Mouse (Mus musculus) stomach, embryonic 15.5 days (tissue): Measurements from ENCODE around the gene Parp6. TPM values are rescaled to one million over a fixed set of nuclear protein-coding genes. Genes with fewer than 3 reads are reported as not detected.
A peak's percentile ranks its signal among the peaks of the same experiment; 100 is the strongest.

Source experiments
- ATAC-seq: fragments of 200-750 bp; cut with Nextera tagmentation; 2 replicates; pipeline ENCODE4 v1.8.0; 2017; ENCODE audit warnings: low read depth, moderate number of reproducible peaks, moderate TSS enrichment; ENCODE audit not compliant: insufficient read depth, low FRiP score
- H3K27ac ChIP-seq: fragments of 300-500 bp; sonication (generic); 2 replicates; pipeline ENCODE4 v1.5.1; 2015; ENCODE audit warnings: mild to moderate bottlenecking, inconsistent platforms
- H3K27me3 ChIP-seq: fragments of 300-500 bp; sonication (generic); replicated peaks from 2 replicates; pipeline ENCODE4 v1.6.1; 2015; ENCODE audit warnings: inconsistent platforms
- H3K36me3 ChIP-seq: fragments of 300-500 bp; sonication (generic); 2 replicates; pipeline ENCODE4 v1.6.1; 2015; ENCODE audit warnings: inconsistent platforms
- H3K4me1 ChIP-seq: fragments of 300-500 bp; sonication (generic); 2 replicates; pipeline ENCODE4 v1.6.1; 2015; ENCODE audit warnings: inconsistent platforms
- H3K4me2 ChIP-seq: fragments of 300-500 bp; sonication (generic); 2 replicates; pipeline ENCODE4 v1.6.1; 2015; ENCODE audit warnings: mild to moderate bottlenecking, inconsistent platforms
- H3K4me3 ChIP-seq: fragments of 300-500 bp; sonication (generic); replicated peaks from 2 replicates; pipeline ENCODE4 v1.5.1; 2015; ENCODE audit warnings: inconsistent platforms
- H3K9ac ChIP-seq: fragments of 300-500 bp; sonication (generic); 2 replicates; pipeline ENCODE4 v1.6.1; 2015; ENCODE audit warnings: inconsistent platforms
- H3K9me3 ChIP-seq: fragments of 300-500 bp; sonication (generic); 2 replicates; pipeline ENCODE4 v1.6.1; 2016; ENCODE audit warnings: inconsistent platforms
- WGBS: fragments of 180-500 bp; shearing (Covaris S2); methylation state at CpG from one replicate; pipeline ENCODE4 v1.1.7; 2015; 5-methylcytosine and 5-hydroxymethylcytosine counted together
- polyA plus RNA-seq: library from polyadenylated mRNA; unstranded; fragments of >200 nt; fragmentation: Nextera tagmentation; extraction: Ambion mirVana; gene quantifications from 2 replicates; pipeline ENCODE4 v1.2.1, GENCODE M21; 2015

Parp6 gene
- polyA plus RNA-seq, result 26.3 and 27.3 TPM in 2 replicates

DNA sequence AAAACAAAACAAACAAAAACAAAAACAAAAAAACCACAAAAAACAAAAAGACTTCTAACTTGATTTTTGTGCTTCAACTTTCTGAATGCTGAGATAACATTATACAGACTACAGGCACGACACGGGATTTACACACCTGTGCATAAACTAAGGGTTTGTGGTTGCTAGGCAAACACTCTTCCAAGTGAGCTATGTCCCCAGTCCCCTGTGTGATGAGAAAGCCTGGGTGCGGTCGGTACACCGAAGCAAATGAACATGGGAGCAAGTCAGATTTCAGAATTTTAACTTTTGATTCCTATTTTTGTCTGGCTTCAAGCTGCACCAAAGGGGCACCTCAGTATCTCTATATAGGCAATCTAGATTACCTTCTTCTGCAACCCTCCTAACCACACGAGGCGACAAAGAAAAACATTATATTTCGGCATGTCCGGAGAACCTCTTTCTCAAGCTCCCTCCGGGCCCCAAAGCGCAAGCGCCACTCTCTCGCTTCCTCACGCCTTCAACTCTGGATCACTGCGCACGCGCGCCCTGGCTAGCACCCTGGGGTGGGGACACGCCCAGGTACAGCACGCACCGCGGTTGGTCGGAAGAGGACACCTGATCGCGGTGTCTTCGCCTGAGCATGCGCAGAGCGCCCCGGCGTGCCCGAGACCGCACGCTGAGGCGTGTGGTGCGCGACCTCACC, at the start of gene Parp6:
Gene Parp6, plus strand, starts transcription at position 663 of the 685 bp plus-strand sequence.
- H3K4me2 ChIP-seq, result peak within 1 kb of the TSS; percentile 72
- H3K9ac ChIP-seq, result peak within 1 kb of the TSS; percentile 92

DNA sequence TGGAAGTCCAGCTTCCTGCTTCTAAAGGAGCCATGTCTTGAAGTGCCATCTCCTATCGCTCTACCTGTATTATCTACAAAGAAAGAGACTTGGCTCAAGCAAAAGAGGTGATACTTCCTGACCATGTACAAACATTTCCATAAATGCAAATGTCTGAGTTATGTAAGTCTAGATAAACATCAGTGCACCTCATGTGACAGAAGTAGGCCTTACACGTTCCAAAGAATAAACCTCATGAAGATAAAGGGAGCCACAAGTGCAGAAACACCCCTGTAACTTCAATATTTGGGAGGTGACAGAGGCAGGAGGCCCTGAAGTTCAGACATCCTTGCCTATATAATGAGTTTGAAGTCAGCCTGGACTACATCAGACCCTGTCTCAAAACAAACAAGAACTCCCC, 45.2 kb upstream of the Parp6 start:
- Histone ChIP-seq H3K36me3 (no peaks in the 10 kb centered on the region), H3K27me3 (no peaks in the 10 kb centered on the region), H3K4me3 (no peak overlapping the region), H3K9ac (no peak overlapping the region), H3K4me1 (peaks cover 3% of the 10 kb centered on the region; the same call in 1 of the 2 replicates), H3K27ac (no peak overlapping the region), H3K4me2 (no peak overlapping the region), H3K9me3 (no peaks in the 10 kb centered on the region)
- no peak for ATAC-seq
- whole genome bisulfite sequencing, result 73% methylated on average over 2 of the region's 2 CpGs

More for the DNA sequence above, at the start of gene Parp6:
- under 1% methylated on average over 36 of the region's 36 CpGs for WGBS
- 0 out of 2 replicates have a peak, but pooled peaks cover 2% of the 10 kb centered on the region for H3K4me1 ChIP-seq
- H3K4me3 ChIP-seq, result peak within 1 kb of the TSS; percentile 92
- ATAC-seq, result peak; percentile 100
- no peaks in the 10 kb centered on the region for H3K27me3 ChIP-seq
- no peaks in the 10 kb centered on the region for H3K36me3 ChIP-seq
- peak within 1 kb of the TSS; percentile 92 for H3K27ac ChIP-seq
- H3K9me3 ChIP-seq, result no peaks in the 10 kb centered on the region

DNA sequence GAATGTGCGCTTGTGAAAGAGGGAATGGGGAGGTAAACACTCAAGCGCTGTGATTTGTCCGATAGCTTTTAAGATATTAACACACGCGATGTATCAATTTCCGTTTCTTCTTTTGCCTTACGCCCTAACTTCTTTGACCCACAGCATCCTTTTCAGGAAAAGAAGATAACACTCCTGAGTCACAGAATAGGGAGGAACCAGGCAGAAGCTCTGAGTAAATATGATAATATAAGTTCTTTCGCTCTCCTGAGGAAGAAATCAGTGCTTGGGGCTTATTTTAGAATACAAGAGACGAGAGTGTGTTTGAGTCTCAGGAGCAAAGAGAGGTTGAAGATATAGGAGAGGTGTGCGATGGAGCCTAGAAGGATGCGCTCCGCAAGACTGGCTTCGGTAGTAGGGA, 39.7 kb upstream of the Parp6 start:
- no peak overlapping the region for H3K27ac ChIP-seq
- H3K27me3 ChIP-seq, result no peaks in the 10 kb centered on the region
- 12% methylated on average over 13 of the region's 13 CpGs for WGBS
- H3K9me3 ChIP-seq, result no peaks in the 10 kb centered on the region
- peak overlapping the region; percentile 42 for H3K4me3 ChIP-seq
- ATAC-seq, result no peak
- peak overlapping the region; percentile 80 for H3K4me2 ChIP-seq
- H3K9ac ChIP-seq, result no peak overlapping the region
- no peaks in the 10 kb centered on the region for H3K36me3 ChIP-seq
- H3K4me1 ChIP-seq, result peaks cover 11% of the 10 kb centered on the region

DNA sequence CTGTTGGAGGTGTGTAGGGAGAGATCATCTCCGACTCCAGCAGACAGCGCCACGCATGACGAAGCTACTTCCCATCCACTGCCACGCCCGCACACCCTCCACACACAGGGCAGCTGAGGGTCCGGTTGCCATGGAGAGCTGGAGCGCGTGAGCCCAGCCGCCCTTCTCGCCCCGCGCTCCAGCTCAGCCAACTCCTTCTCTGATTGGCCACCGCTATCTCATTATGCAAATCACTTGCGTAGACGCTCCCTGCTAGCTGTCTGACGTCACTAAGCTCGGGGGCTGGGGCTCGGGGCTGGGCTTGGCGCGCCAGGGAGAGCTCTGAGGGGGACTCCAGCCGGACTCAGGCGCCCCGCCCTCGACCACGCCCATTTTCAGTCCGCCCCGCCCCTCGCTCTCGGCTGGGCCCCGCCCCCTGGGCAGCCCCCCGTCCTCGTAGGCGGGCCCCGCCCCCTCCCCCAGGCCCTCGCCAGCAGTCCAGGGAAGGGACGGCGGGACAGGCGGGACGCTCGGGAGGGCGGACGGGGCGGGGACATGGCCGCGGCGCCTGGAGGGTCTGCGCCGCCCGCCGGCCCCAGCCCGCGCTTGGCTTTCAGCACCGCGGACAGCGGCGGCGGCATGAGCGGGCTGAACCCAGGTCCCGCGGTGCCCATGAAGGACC, 39.1 kb upstream of the Parp6 start, which contains the start of gene Celf6:
Gene Celf6, plus strand, starts transcription at position 74 of the 661 bp plus-strand sequence.
- H3K4me3 ChIP-seq, result peak within 1 kb of the TSS; percentile 42
- H3K9me3 ChIP-seq, result no peaks in the 10 kb centered on the region
- WGBS, result under 1% methylated on average over 61 of the region's 61 CpGs
- no peaks in the 10 kb centered on the region for H3K36me3 ChIP-seq
- peak within 1 kb of the TSS; percentile 80 for H3K4me2 ChIP-seq
- H3K27ac ChIP-seq, result no peak within 1 kb of the TSS
- H3K4me1 ChIP-seq, result peaks cover 11% of the 10 kb centered on the region
- no peak within 1 kb of the TSS for H3K9ac ChIP-seq
- peak; percentile 98 for ATAC-seq
- H3K27me3 ChIP-seq, result no peaks in the 10 kb centered on the region

DNA sequence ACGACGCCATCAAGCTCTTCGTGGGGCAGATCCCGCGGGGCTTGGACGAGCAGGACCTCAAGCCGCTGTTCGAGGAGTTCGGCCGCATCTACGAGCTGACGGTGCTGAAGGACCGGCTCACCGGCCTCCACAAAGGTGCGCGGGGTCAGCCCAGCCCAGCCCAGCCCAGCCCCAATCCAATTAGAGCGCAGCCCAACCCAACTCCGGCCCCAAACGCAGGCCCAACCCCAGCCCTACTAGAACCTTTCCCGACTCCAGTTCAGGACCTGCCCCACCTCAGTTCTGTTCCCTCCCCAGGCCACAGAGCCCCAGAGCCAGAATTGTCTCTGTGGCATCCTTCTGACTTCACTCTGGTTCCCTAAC, 38.6 kb upstream of the Parp6 start:
- H3K4me2 ChIP-seq, result peak overlapping the region; percentile 80
- no peaks in the 10 kb centered on the region for H3K9me3 ChIP-seq
- H3K4me3 ChIP-seq, result peak overlapping the region; percentile 42
- no peaks in the 10 kb centered on the region for H3K36me3 ChIP-seq
- peaks cover 11% of the 10 kb centered on the region for H3K4me1 ChIP-seq
- ATAC-seq, result peak; percentile 30
- H3K9ac ChIP-seq, result no peak overlapping the region
- H3K27ac ChIP-seq, result no peak overlapping the region
- 1% methylated on average over 20 of the region's 20 CpGs for WGBS
- no peaks in the 10 kb centered on the region for H3K27me3 ChIP-seq

DNA sequence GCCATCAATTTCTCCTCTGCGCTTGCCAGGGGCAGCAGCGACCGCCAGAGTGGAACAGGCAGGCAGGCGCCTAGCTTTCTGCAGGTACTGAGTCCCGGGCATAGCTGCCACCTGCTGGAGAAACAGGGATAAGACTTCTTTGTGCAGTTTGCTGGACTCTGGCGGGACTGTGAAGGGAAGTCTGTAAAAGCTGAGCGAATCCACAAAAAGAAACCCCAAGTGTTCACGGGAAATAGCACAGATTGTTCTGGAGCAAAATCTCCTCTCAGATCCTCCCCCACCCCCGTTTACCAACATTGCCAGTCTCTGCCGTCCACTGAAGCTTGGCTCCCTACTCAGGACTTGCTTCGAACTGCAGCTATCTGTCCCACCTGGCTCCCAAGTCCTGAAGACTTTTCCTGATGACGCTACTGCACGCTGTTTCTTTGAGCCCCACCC, 32.2 kb upstream of the Parp6 start:
- Histone ChIP-seq H3K9me3 (no peaks in the 10 kb centered on the region), H3K27ac (no peak overlapping the region), H3K4me1 (no peaks in the 10 kb centered on the region), H3K4me2 (peak overlapping the region; percentile 59), H3K36me3 (no peaks in the 10 kb centered on the region), H3K9ac (0 out of 2 replicates have a peak overlapping the region, but pooled peaks have one; percentile 16), H3K4me3 (peak overlapping the region; percentile 30), H3K27me3 (no peaks in the 10 kb centered on the region)
- 5% methylated on average over 13 of the region's 13 CpGs for WGBS
- peak; percentile 70; the same call in 1 of the 2 replicates for ATAC-seq

DNA sequence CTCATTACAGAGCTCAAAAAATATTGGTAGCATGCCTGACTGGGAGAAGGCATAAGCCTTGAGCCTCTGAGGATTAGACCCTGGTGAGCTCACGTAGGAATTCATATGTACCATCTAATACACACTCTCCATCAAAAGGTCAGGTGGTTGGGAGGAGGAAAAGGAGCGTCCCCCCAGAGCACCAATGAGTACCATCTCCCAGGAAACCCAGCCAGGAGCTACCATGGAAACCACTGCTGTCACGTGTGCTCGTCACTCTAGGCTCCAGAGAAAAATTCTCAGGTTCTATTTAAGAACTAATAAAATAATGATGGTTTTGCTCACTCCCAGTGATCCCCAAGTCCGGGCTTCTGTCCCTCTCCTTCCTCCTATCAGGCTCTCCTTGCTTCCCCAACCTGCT, 28.8 kb upstream of the Parp6 start:
- no peak overlapping the region for H3K4me3 ChIP-seq
- no peaks in the 10 kb centered on the region for H3K36me3 ChIP-seq
- 67% methylated on average over 5 of the region's 5 CpGs for WGBS

DNA sequence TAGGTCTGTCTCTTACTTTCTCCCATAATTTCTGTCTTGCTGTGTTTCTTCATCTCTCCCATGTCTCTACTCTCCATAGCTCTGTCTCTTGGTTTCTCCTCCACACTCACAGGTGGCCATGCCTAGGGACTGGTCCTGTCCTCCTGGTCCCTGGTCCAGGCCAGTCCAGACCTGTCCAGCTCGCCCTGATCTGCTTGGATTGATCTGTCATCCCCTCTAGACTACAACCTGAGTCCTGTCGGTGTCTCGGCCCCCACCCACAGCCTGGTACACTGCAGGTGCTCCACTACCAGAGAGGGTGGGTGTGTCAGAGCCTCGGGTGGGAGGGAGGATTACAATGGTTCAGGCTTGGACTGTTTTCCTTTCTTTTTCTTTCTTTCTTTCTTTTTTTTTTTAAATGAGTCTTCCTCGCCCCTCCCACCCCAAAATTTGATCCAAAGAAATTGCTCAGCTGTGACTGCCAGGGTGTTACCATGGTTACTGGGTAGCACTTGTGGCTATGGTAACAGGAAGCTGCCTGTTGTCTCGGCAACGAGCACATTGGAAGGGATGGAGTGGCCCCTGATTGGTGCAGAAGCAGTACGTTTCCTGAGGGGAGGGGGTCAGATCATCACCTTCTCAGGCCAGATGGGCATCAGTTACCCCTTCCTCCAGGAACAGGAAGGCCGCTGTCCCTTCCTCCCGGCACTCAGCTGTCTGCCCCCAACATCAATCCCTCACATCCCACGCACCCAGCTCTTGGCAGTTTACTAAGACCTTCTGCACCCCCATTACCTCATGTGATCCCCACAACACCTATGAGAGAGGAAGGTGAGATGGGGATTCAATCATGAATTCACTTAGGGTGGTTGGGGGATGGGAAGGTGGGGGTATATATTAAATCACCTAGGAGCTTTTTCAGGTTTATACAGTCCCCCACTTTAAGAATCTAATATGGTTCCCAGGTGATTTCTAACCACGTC, 28.1 kb upstream of the Parp6 start:
- WGBS, result 41% methylated on average over 12 of the region's 12 CpGs
- ATAC-seq, result no peak
- no peaks in the 10 kb centered on the region for H3K36me3 ChIP-seq
- no peaks in the 10 kb centered on the region for H3K4me1 ChIP-seq
- H3K4me3 ChIP-seq, result no peak overlapping the region
- no peak overlapping the region for H3K4me2 ChIP-seq
- no peak overlapping the region for H3K27ac ChIP-seq
- H3K9me3 ChIP-seq, result no peaks in the 10 kb centered on the region
- no peaks in the 10 kb centered on the region for H3K27me3 ChIP-seq
- no peak overlapping the region for H3K9ac ChIP-seq

More for the DNA sequence above, 28.8 kb upstream of the Parp6 start:
- Histone ChIP-seq H3K4me2 (no peak overlapping the region), H3K27ac (no peak overlapping the region), H3K9me3 (no peaks in the 10 kb centered on the region), H3K9ac (no peak overlapping the region), H3K27me3 (no peaks in the 10 kb centered on the region), H3K4me1 (no peaks in the 10 kb centered on the region)
- no peak for ATAC-seq

DNA sequence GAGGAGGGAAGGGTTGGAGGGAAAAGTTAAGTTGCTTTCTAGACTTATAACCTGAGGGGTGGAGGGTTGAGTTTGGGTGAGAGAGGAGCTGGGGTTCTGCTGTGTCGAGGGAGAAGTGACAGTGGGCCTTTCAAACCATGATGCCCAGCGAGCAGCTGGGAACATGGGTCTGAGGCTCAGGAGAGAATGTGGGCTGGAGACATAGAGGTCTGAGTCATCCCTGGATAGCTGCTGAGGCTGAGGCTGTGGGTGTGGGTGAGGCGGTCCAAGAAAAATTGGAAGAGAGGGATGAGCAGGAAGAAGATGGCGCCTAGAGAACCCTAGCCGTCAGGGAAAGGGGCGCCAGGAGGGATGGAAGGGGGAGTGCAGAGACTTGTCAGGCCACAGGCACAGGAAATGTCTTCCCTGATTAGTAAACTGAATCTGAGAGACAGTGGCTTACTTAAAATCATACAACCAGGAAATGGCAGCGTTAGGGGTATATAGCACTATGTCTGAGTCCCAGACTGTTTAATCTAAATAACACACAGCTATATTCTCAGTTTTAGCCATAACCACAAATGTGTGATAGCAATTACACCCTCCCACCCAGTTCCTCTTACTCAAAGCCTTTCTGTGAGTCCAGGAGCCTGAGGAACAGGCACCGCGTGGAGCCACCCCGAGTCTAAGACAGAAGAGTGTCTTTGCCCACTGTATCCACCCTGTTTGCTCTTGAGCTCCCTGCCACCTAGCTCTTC, 27.2 kb upstream of the Parp6 start:
- H3K27ac ChIP-seq, result no peak overlapping the region
- no peak for ATAC-seq
- WGBS, result 67% methylated on average over 10 of the region's 10 CpGs
- H3K36me3 ChIP-seq, result no peaks in the 10 kb centered on the region
- no peaks in the 10 kb centered on the region for H3K27me3 ChIP-seq
- H3K9me3 ChIP-seq, result no peaks in the 10 kb centered on the region
- H3K4me3 ChIP-seq, result no peak overlapping the region
- H3K4me1 ChIP-seq, result no peaks in the 10 kb centered on the region
- no peak overlapping the region for H3K9ac ChIP-seq
- no peak overlapping the region for H3K4me2 ChIP-seq

DNA sequence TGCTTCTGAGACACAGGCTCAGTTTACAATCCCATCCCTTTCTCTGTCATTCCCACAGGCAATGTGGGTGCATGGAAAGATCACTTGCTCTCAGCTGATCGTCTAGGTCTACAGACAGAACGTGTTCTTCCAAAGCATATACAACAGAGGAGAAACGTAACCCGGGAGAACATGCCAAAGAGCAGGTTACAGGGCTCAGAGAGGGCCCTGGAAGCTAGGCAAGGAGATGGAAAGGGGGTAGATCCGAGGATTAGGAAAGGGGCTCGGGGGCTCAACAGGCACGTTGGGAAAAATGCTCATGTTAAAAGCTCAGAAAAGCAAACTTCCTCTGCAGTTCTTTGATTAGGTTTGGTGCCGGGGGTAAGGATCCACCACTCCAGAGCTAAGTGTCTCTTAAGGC, 15.4 kb upstream of the Parp6 start:
- no peak overlapping the region for H3K4me2 ChIP-seq
- no peaks in the 10 kb centered on the region for H3K4me1 ChIP-seq
- no peak overlapping the region for H3K27ac ChIP-seq
- H3K9me3 ChIP-seq, result no peaks in the 10 kb centered on the region
- no peak overlapping the region for H3K4me3 ChIP-seq
- no peak overlapping the region for H3K9ac ChIP-seq
- WGBS, result 67% methylated on average over 8 of the region's 8 CpGs
- no peak for ATAC-seq
- no peaks in the 10 kb centered on the region for H3K36me3 ChIP-seq
- peaks cover 8% of the 10 kb centered on the region; the same call in 1 of the 2 replicates for H3K27me3 ChIP-seq

DNA sequence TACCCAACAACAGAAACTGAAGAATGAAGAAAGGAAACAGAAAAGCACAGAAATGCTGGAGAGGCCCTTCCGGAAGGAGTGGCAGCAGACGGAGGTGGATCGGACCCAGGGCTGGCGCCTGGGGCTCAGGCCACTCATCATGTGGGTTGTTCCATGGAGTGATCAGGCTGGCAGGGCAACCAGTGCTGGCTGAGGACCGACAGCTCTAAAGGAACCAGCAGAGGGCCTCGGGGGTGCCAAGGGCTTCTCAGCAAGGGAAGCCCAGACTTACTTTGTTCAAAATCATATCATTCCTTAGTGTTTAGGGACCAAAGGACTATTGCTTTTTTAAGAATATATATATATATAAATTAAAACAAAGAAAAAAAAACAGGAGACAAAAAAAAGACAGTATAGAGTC, 11.1 kb upstream of the Parp6 start:
- 56% methylated on average over 6 of the region's 6 CpGs for WGBS
- no peak overlapping the region for H3K4me3 ChIP-seq
- no peak overlapping the region for H3K27ac ChIP-seq
- H3K9ac ChIP-seq, result no peak overlapping the region
- no peak for ATAC-seq
- no peak overlapping the region for H3K4me2 ChIP-seq
- no peaks in the 10 kb centered on the region for H3K36me3 ChIP-seq
- no peaks in the 10 kb centered on the region for H3K9me3 ChIP-seq
- no peaks in the 10 kb centered on the region for H3K4me1 ChIP-seq
- H3K27me3 ChIP-seq, result peaks cover 8% of the 10 kb centered on the region; the same call in 1 of the 2 replicates
